Mouse (Mus musculus) left cerebral cortex, adult 18-20 months (tissue): ENCODE measurements around the gene Dcbld2. TPM values are rescaled to one million over a fixed set of nuclear protein-coding genes. Genes with fewer than 3 reads are reported as not detected.

Source experiments
- DNase-seq, 2 experiments: peaks; one replicate each; pipeline ENCODE4 v3.0.0; 2021 to 2022; ENCODE audit warnings: low spot score in 2 of 2, mixed read lengths in 1 of 2
- long read RNA-seq, 2 experiments: library from polyadenylated mRNA; stranded (forward); transcript quantifications; one replicate each; pipeline ENCODE4 v2.0.0; 2021
- total RNA-seq, 2 experiments: library from RNA; stranded (reverse); gene quantifications; 2 replicates each; pipeline ENCODE4 v1.2.3; 2021

Dcbld2 gene
- total RNA-seq = 10 to 100 TPM; 21.5 to 27.5 TPM
- long read RNA-seq, experiment 1, full-length matches to known transcripts = 7 of 17 reads
- long read RNA-seq, experiment 1, partial matches to known transcripts = 2 of 17 reads
- long read RNA-seq, experiment 1, other reads (novel, unspliced or antisense) = 8 of 17 reads
- long read RNA-seq, experiment 2, full-length matches to known transcripts = 3 of 8 reads
- long read RNA-seq, experiment 2, partial matches to known transcripts = 1 of 8 reads
- long read RNA-seq, experiment 2, other reads (novel, unspliced or antisense) = 4 of 8 reads

- peak; percentile 94 to 97 for DNase-seq
Measured at GRCm38 (mm10) chr16:58408062-58408486, at the start of gene Dcbld2. TSS of gene Dcbld2 (plus strand) at chr16:58408443.

- no peak for DNase-seq
Measured at GRCm38 (mm10) chr16:58377170-58377569, 31.1 kb upstream of the Dcbld2 start.

GRCm38 (mm10) chr16:58377756-58378503 is 30.3 kb upstream of the Dcbld2 start:
- DNase-seq = no peak

GRCm38 (mm10) chr16:58386241-58386757 is 21.9 kb upstream of the Dcbld2 start:
- no peak for DNase-seq

GRCm38 (mm10) chr16:58389143-58389755 is 19.0 kb upstream of the Dcbld2 start:
- DNase-seq = no peak

GRCm38 (mm10) chr16:58393036-58393435 is 15.2 kb upstream of the Dcbld2 start:
- no peak for DNase-seq

GRCm38 (mm10) chr16:58394156-58394555 is 14.1 kb upstream of the Dcbld2 start:
- no peak for DNase-seq

- DNase-seq = no peak
Measured at GRCm38 (mm10) chr16:58398604-58399003, 9.6 kb upstream of the Dcbld2 start.

GRCm38 (mm10) chr16:58401079-58401478 is 7.2 kb upstream of the Dcbld2 start:
- no peak for DNase-seq

GRCm38 (mm10) chr16:58404665-58405064 is 3.6 kb upstream of the Dcbld2 start:
- DNase-seq = no peak

GRCm38 (mm10) chr16:58405271-58405670 is 3.0 kb upstream of the Dcbld2 start:
- no peak for DNase-seq

GRCm38 (mm10) chr16:58408487-58409281 is 441 bp downstream of the Dcbld2 start:
- DNase-seq = peak; percentile 24 to 32

GRCm38 (mm10) chr16:58409825-58410224 is 1.6 kb downstream of the Dcbld2 start:
- DNase-seq = no peak

GRCm38 (mm10) chr16:58414801-58415200 is 6.6 kb downstream of the Dcbld2 start:
- no peak for DNase-seq

GRCm38 (mm10) chr16:58415500-58415899 is 7.3 kb downstream of the Dcbld2 start:
- no peak for DNase-seq

GRCm38 (mm10) chr16:58421696-58422354 is 13.6 kb downstream of the Dcbld2 start:
- peak in 1 of 2 experiments; percentile 21 for DNase-seq

- no peak for DNase-seq
Measured at GRCm38 (mm10) chr16:58430246-58430645, 22.0 kb downstream of the Dcbld2 start.

GRCm38 (mm10) chr16:58432384-58432783 is 24.1 kb downstream of the Dcbld2 start:
- no peak for DNase-seq

GRCm38 (mm10) chr16:58444735-58445134 is 36.5 kb downstream of the Dcbld2 start:
- no peak for DNase-seq
